Mouse (Mus musculus) embryonic facial prominence, embryonic 11.5 days (tissue): ENCODE data around the gene Stub1. TPM values are rescaled to one million over a fixed set of nuclear protein-coding genes. Genes with fewer than 3 reads are reported as not detected.

Experiments
- ATAC-seq: fragments of 200-750 bp; cut with Nextera tagmentation; replicated peaks from 2 replicates; pipeline ENCODE4 v1.8.0; 2017; ENCODE audit warnings: low read depth; ENCODE audit not compliant: insufficient number of reproducible peaks, low FRiP score, low TSS enrichment
- DNase-seq: peaks from one replicate; pipeline ENCODE4 v3.0.0-alpha.2; 2015; ENCODE audit warnings: low spot score
- H3K27ac ChIP-seq: fragments of 300-500 bp; sonication (generic); replicated peaks from 2 replicates; pipeline ENCODE4 v1.5.1; 2014; ENCODE audit warnings: mild to moderate bottlenecking, low read depth, low read length, control low read depth
- H3K27me3 ChIP-seq: fragments of 300-500 bp; sonication (generic); 2 replicates; pipeline ENCODE4 v1.6.1; 2014; ENCODE audit warnings: mild to moderate bottlenecking, low read length, moderate library complexity, mixed read lengths; ENCODE audit not compliant: control insufficient read depth, insufficient read depth
- H3K36me3 ChIP-seq: fragments of 300-500 bp; sonication (generic); replicated peaks from 2 replicates; pipeline ENCODE4 v1.6.1; 2014; ENCODE audit warnings: low read depth, mild to moderate bottlenecking, low read length, moderate library complexity, mixed read lengths; ENCODE audit not compliant: control insufficient read depth, insufficient read depth
- H3K4me1 ChIP-seq: fragments of 300-500 bp; sonication (generic); 2 replicates; pipeline ENCODE4 v1.6.1; 2014; ENCODE audit warnings: low read length, mixed read lengths; ENCODE audit not compliant: control insufficient read depth, insufficient read depth
- H3K4me2 ChIP-seq: fragments of 300-500 bp; sonication (generic); 2 replicates; pipeline ENCODE4 v1.6.1; 2014; ENCODE audit warnings: low read depth, mild to moderate bottlenecking, control low read depth, low read length, moderate library complexity
- H3K4me3 ChIP-seq: fragments of 300-500 bp; sonication (generic); 2 replicates; pipeline ENCODE4 v1.5.1; 2014; ENCODE audit warnings: low read depth, low read length, control low read depth
- H3K9ac ChIP-seq: fragments of 300-500 bp; sonication (generic); replicated peaks from 2 replicates; pipeline ENCODE4 v1.6.1; 2014; ENCODE audit warnings: mild to moderate bottlenecking, control low read depth, low read length
- H3K9me3 ChIP-seq: fragments of 300-500 bp; sonication (generic); replicated peaks from 2 replicates; pipeline ENCODE4 v1.6.1; 2016; ENCODE audit warnings: mild to moderate bottlenecking, low read length, inconsistent platforms, mixed read lengths; ENCODE audit not compliant: control insufficient read depth
- WGBS: fragments of 180-500 bp; shearing (Covaris S2); extraction: QIAGEN DNeasy Blood & Tissue Kit; methylation state at CpG from one replicate; pipeline ENCODE4 v1.1.7; 2014; 5-methylcytosine and 5-hydroxymethylcytosine counted together
- polyA plus RNA-seq: library from polyadenylated mRNA; unstranded; fragments of >200 nt; fragmentation: Nextera tagmentation; extraction: Ambion mirVana; gene quantifications from 2 replicates; pipeline ENCODE4 v1.2.1, GENCODE M21; 2014

Gene Stub1
- polyA plus RNA-seq, 1 experiment from 2014 or later = 323 TPM

DNA sequence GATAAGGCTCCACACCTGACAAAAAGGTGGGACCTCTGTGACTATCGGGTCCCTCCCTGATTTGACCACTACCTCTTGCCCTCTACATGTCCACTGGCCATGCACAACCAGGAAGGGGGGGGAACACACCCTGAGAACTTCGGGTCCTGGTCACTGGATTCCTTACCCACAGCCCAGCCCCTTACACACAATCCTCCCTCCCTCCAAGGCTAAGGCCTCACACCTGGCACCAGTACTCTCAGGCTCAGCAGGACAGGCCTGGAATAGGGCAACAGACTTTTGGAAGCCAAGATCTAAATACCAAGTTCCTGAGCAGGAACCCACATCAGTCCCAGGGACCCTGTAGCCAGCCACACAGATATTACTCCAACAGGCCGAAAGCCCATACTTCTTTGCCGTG lies 5.7 kb upstream of the Stub1 start:
- 85% methylated on average over 4 of the region's 4 CpGs for WGBS
- H3K27ac ChIP-seq = no peak overlapping the region
- ATAC-seq (no peak), DNase-seq (no peak)
- H3K4me1 ChIP-seq = peaks cover 18% of the 10 kb centered on the region
- H3K27me3 ChIP-seq = no peaks in the 10 kb centered on the region
- no peaks in the 10 kb centered on the region for H3K9me3 ChIP-seq
- no peak overlapping the region for H3K4me3 ChIP-seq
- no peak overlapping the region for H3K9ac ChIP-seq
- H3K4me2 ChIP-seq = no peak overlapping the region
- peaks cover 16% of the 10 kb centered on the region for H3K36me3 ChIP-seq

- H3K9ac ChIP-seq = peak overlapping the region; percentile 7; the same call in 1 of the 2 replicates
- no peak for ATAC-seq
- peaks cover 19% of the 10 kb centered on the region for H3K4me1 ChIP-seq
- no peak overlapping the region for H3K4me2 ChIP-seq
- H3K27ac ChIP-seq = no peak overlapping the region
- no peak for DNase-seq
- 44% methylated on average over 3 of the region's 3 CpGs for WGBS
- H3K9me3 ChIP-seq = no peaks in the 10 kb centered on the region
- H3K36me3 ChIP-seq = peaks cover 16% of the 10 kb centered on the region
- H3K4me3 ChIP-seq = no peak overlapping the region
- no peaks in the 10 kb centered on the region for H3K27me3 ChIP-seq
These were observed 4.3 kb upstream of the Stub1 start for GRCm38 (mm10) chr17:25837533-25837932.

DNA sequence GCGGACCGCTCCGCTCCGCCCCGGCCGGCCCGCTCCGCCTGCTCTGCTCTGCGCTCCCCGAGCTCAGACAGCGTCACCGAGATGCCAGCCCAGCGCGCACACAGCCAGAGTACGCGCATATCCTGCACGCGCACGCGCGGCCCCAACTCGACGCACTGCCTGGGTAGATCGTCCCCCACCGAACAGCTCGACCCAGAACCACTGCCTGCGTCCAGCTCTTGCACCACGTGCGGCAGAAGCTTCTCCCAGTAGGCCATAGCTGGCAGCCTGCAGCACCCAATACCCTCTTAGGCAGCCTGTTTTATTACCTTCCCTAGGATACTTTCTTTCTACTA lies 3.8 kb upstream of the Stub1 start, which contains the start of gene Rhbdl1:
Gene Rhbdl1 (minus strand): TSS at position 220 of the 335 bp plus-strand sequence.
- 2% methylated on average over 29 of the region's 29 CpGs for WGBS
- Histone ChIP-seq H3K27me3 (no peaks in the 10 kb centered on the region), H3K4me2 (peak within 1 kb of the TSS; percentile 57), H3K27ac (no peak within 1 kb of the TSS), H3K4me1 (peaks cover 19% of the 10 kb centered on the region), H3K9me3 (no peaks in the 10 kb centered on the region), H3K9ac (peak within 1 kb of the TSS; percentile 35), H3K36me3 (peaks cover 16% of the 10 kb centered on the region), H3K4me3 (peak within 1 kb of the TSS; percentile 17)
- no peak for ATAC-seq
- DNase-seq = peak; percentile 68

GRCm38 (mm10) chr17:25836397-25837075 lies 3.3 kb upstream of the Stub1 start:
- Histone ChIP-seq H3K27me3 (no peaks in the 10 kb centered on the region), H3K27ac (no peak overlapping the region), H3K36me3 (peaks cover 16% of the 10 kb centered on the region), H3K9ac (peak overlapping the region; percentile 35), H3K4me2 (peak overlapping the region; percentile 57), H3K4me1 (peaks cover 21% of the 10 kb centered on the region), H3K4me3 (peak overlapping the region; percentile 17), H3K9me3 (no peaks in the 10 kb centered on the region)
- DNase-seq (no peak), ATAC-seq (no peak)
- 26% methylated on average over 22 of the region's 23 CpGs for WGBS

DNA sequence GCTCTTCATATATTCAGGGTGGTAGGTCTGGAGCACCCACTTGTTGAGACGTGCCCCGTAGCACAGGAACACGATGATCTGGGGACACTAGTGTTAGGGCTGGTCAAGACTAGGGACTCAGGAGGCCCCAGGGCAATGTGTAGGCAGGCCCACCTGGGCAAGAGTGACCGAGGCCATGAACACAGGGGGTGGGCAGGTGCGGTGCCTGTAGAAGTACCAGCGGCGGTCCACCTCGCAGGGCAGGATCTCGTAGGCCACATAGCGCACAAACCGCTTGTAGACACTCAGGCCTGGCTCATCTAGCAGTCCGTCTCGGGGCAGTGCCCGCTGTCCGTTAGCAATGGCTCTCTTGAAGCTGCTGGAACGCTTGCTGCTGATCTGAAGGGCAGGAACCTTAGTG lies 2.6 kb upstream of the Stub1 start:
- H3K4me3 ChIP-seq = no peak overlapping the region
- H3K9ac ChIP-seq = no peak overlapping the region; the same call in 1 of the 2 replicates
- WGBS = 91% methylated on average over 16 of the region's 16 CpGs
- no peak overlapping the region for H3K27ac ChIP-seq
- H3K4me2 ChIP-seq = no peak overlapping the region
- peaks cover 11% of the 10 kb centered on the region for H3K36me3 ChIP-seq
- H3K27me3 ChIP-seq = no peaks in the 10 kb centered on the region
- no peaks in the 10 kb centered on the region for H3K9me3 ChIP-seq
- ATAC-seq = no peak
- H3K4me1 ChIP-seq = peaks cover 25% of the 10 kb centered on the region
- no peak for DNase-seq

- DNase-seq (no peak), ATAC-seq (no peak)
- Histone ChIP-seq H3K36me3 (peaks cover 8% of the 10 kb centered on the region), H3K4me2 (no peak overlapping the region), H3K9ac (peak overlapping the region; percentile 9; the same call in 1 of the 2 replicates), H3K27ac (no peak overlapping the region), H3K4me1 (peaks cover 25% of the 10 kb centered on the region), H3K4me3 (no peak overlapping the region), H3K9me3 (no peaks in the 10 kb centered on the region), H3K27me3 (no peaks in the 10 kb centered on the region)
- WGBS = 94% methylated on average over 7 of the region's 7 CpGs
These were observed 2.1 kb upstream of the Stub1 start for GRCm38 (mm10) chr17:25835301-25835700.

DNA sequence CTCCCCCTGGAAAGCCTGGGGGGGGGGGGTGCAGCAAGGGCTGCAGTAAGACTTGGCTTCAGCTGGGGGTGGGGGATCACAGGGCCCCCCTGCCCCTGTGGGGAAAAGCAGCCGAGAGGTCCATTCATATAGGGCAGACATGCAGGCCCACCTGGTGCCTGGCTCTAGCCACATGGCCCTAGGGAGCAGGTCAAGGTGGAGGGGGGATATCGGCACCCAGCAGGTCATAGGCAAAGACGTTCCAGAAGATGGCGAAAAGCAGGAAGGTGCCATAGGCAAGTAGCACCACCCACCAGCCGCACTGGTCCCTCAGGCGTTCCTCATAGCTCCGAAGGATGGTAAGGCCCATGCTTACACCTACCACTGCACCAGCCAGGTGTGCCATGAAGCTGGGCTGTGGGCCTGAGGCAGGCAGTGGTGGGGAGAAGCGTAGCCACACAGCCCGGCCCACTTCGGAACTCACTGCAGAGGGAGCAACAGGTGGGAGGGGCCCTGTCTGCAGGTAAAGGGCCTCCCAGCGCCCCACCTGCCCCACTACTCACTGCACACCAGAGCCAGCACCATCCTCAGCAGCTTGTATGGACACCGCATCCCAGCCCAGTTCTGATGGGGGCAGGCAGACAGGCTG lies 1.5 kb upstream of the Stub1 start:
- no peaks in the 10 kb centered on the region for H3K27me3 ChIP-seq
- ATAC-seq (no peak), DNase-seq (no peak)
- peak overlapping the region; percentile 89 for H3K4me3 ChIP-seq
- H3K9me3 ChIP-seq = no peaks in the 10 kb centered on the region
- H3K27ac ChIP-seq = no peak overlapping the region
- peak overlapping the region; percentile 87 for H3K9ac ChIP-seq
- peaks cover 6% of the 10 kb centered on the region for H3K36me3 ChIP-seq
- 87% methylated on average over 11 of the region's 12 CpGs for whole genome bisulfite sequencing
- peak overlapping the region; percentile 75 for H3K4me2 ChIP-seq
- peaks cover 28% of the 10 kb centered on the region for H3K4me1 ChIP-seq

DNA sequence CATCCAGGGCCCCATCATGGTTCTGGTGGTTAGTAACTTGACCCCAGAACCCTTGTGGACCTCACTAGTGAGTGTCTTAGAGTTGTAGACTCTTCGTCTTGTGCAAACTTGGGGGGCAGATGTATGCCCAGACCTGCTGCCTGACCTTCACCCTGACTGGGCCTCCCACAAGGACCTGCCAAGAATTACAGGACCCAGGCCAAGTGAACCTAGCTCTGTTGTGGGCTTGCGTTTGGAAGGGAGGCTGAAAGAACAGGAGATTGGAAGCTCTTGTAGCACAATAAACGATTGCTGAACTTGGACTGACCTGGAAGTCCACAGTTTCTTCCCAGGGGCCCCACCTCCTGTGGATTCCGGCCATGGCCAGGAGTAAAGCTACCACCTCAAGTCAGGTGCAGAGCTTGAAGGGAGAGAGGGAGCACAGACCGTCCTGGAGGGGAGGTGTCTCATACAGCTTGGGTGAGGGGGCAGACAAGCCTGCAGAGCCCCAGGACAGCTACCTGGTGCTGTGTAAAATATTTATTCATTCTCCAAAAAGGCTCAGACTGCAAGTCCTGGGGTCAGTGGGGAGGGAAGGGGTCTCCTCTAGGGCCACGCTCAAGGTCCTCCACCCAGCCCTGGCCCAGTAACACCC lies 874 bp upstream of the Stub1 start:
- peak overlapping the region; percentile 89 for H3K4me3 ChIP-seq
- peak overlapping the region; percentile 87 for H3K9ac ChIP-seq
- H3K27ac ChIP-seq = peak overlapping the region; percentile 89; the same call in 1 of the 2 replicates
- 50% methylated on average over 6 of the region's 6 CpGs for WGBS
- peaks cover 28% of the 10 kb centered on the region for H3K4me1 ChIP-seq
- no peaks in the 10 kb centered on the region for H3K9me3 ChIP-seq
- ATAC-seq (no peak), DNase-seq (no peak)
- peak overlapping the region; percentile 75 for H3K4me2 ChIP-seq
- peaks cover 4% of the 10 kb centered on the region for H3K36me3 ChIP-seq
- no peaks in the 10 kb centered on the region for H3K27me3 ChIP-seq
